Mouse (Mus musculus) spleen, adult 2 months (tissue): ENCODE results near the gene Nfatc3.

ENCODE experiments used
- CTCF ChIP-seq: fragments of 200-500 bp; IDR thresholded peaks from 2 replicates; pipeline ENCODE4 v1.5.1; 2011; ENCODE audit warnings: mild to moderate bottlenecking, inconsistent platforms; ENCODE audit not compliant: insufficient read depth, insufficient read length, insufficient replicate concordance; ENCODE audit errors: extremely low read depth
- POLR2A ChIP-seq: fragments of 200-500 bp; IDR thresholded peaks from 2 replicates; pipeline ENCODE4 v1.6.1; 2011; ENCODE audit warnings: low read depth, low read length, inconsistent platforms

- TF ChIP-seq POLR2A, result no peak
- TF ChIP-seq CTCF, result no peak
These were observed 42.4 kb upstream of the Nfatc3 start for GRCm38 (mm10) chr8:106016284-106016683.
